In the genomic region with DNA sequence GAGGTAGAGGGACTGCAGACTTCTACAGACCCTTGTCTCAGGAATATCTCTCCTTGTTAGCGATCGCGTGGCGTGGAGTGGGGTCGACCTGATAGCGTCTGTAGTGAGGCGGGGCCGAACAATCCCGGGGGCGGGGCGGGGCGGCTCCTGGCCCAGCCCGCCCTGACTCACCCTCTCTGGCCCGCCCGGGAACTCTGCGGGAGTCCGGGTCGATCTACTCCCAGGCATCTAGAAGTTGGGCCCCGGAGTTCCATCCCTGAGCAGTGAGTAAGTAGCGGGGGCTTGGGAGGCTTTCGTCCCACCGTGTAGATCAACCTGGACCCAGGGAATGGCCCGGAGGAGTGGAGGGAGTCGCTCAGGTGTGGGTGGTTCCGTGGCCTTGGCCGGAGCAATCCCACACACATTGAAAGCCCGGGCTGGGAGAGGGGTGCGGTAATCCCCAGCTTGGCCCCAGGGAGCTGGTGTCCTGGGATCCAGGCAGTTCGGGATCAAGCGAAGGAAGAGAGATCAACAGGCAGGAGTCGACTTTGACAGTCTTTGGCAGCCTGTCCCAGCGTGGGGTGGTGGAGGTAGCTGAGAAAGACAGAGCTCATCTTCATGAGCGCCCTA, we compare ENCODE assay signal across 7 mouse cellular contexts. TPM values are rescaled to one million over a fixed set of nuclear protein-coding genes. Genes with fewer than 3 reads are reported as not detected.
DNase-seq lines count a peak whose midpoint lies in the region; ATAC-seq and TF ChIP-seq lines count a peak whose summit lies in the region.

A gene (plus strand): TSS at position 89 of the 609 bp plus-strand sequence.

- H3K4me1 ChIP-seq in ES-Bruce4 (ENCODE audit: control insufficient read depth, insufficient read depth, low read length), result no peaks in the 10 kb centered on the region
- H3K4me1 ChIP-seq in forebrain, embryonic 12.5 days, result peaks cover 6% of the 10 kb centered on the region; the same call in 1 of the 2 replicates
- H3K4me1 ChIP-seq in neural tube, embryonic 12.5 days, result peaks cover 6% of the 10 kb centered on the region

- no peak for TF ChIP-seq POLR2A in ES-Bruce4 (IDR thresholded peaks at IDR 0.05; ENCODE audit: insufficient read depth, low read length)

- intact Hi-C loops in left cerebral cortex, postnatal 4 days (cut with DNase I), result no loop called here

- TF ChIP-seq EP300 in ES-Bruce4 (IDR thresholded peaks at IDR 0.05; ENCODE audit: insufficient read depth, low read depth, low read length), result no peak

- H3K27me3 ChIP-seq in ES-Bruce4 (ENCODE audit: control insufficient read depth, insufficient read depth, low read length, poor library complexity, severe bottlenecking), result peaks cover 3% of the 10 kb centered on the region
- peaks cover 35% of the 10 kb centered on the region for H3K27me3 ChIP-seq in forebrain, embryonic 12.5 days
- H3K27me3 ChIP-seq in neural tube, embryonic 12.5 days (replicated peaks), result peaks cover 25% of the 10 kb centered on the region

- peak within 1 kb of the TSS; percentile 49 for H3K4me2 ChIP-seq in forebrain, embryonic 12.5 days
- peak within 1 kb of the TSS; percentile 51 for H3K4me2 ChIP-seq in neural tube, embryonic 12.5 days (replicated peaks)

- H3K9me3 ChIP-seq in ES-Bruce4 (replicated peaks; ENCODE audit: control insufficient read depth, insufficient read depth, low read length, poor library complexity, severe bottlenecking), result no peaks in the 10 kb centered on the region
- no peaks in the 10 kb centered on the region for H3K9me3 ChIP-seq in forebrain, embryonic 12.5 days
- no peaks in the 10 kb centered on the region for H3K9me3 ChIP-seq in neural tube, embryonic 12.5 days

- TF ChIP-seq CTCF in ES-Bruce4 (IDR thresholded peaks at IDR 0.05; ENCODE audit: low read depth, low read length), result no peak

- no peaks in the 10 kb centered on the region for H3K36me3 ChIP-seq in ES-Bruce4 (ENCODE audit: control insufficient read depth, insufficient read depth, low read length, poor library complexity, severe bottlenecking)
- H3K36me3 ChIP-seq in forebrain, embryonic 12.5 days (replicated peaks), result no peaks in the 10 kb centered on the region
- no peaks in the 10 kb centered on the region for H3K36me3 ChIP-seq in neural tube, embryonic 12.5 days

- WGBS in forebrain, embryonic 12.5 days, result 3% methylated on average over 33 of the region's 33 CpGs
- WGBS in neural tube, embryonic 12.5 days, result 6% methylated on average over 33 of the region's 33 CpGs

- 0 out of 2 replicates have a peak within 1 kb of the TSS, but pooled peaks have one; percentile 18 for H3K9ac ChIP-seq in ES-Bruce4 (ENCODE audit: low read depth, poor library complexity, severe bottlenecking)
- 0 out of 2 replicates have a peak within 1 kb of the TSS, but pooled peaks have one; percentile 8 for H3K9ac ChIP-seq in forebrain, embryonic 12.5 days
- H3K9ac ChIP-seq in neural tube, embryonic 12.5 days, result no peak within 1 kb of the TSS

- peak within 1 kb of the TSS; percentile 51 for H3K4me3 ChIP-seq in ES-Bruce4 (ENCODE audit: low read depth, low read length)
- H3K4me3 ChIP-seq in forebrain, embryonic 12.5 days (replicated peaks), result peak within 1 kb of the TSS; percentile 20; the same call in 1 of the 2 replicates
- 0 out of 2 replicates have a peak within 1 kb of the TSS, but pooled peaks have one; percentile 7 for H3K4me3 ChIP-seq in neural tube, embryonic 12.5 days

- ATAC-seq in forebrain, embryonic 12.5 days (ENCODE audit: low FRiP score), result no peak
- no peak for ATAC-seq in neural tube, embryonic 12.5 days (ENCODE audit: low FRiP score, low read depth)
- no peak for ATAC-seq in monocyte, adult 5-6 weeks (replicated peaks; ENCODE audit: insufficient number of reproducible peaks, low FRiP score, low TSS enrichment, poor library complexity, severe bottlenecking)

- DNase-seq in 3134 (ENCODE audit: extremely low read depth, insufficient read length, low spot score) (peak; percentile 83), liver (peak; percentile 47)
- DNase-seq in left cerebral cortex, postnatal 4 days, result no peak

- H3K27ac ChIP-seq in ES-Bruce4 (ENCODE audit: insufficient read depth, low read length), result no peak within 1 kb of the TSS
- H3K27ac ChIP-seq in forebrain, embryonic 12.5 days, result no peak within 1 kb of the TSS
- no peak within 1 kb of the TSS for H3K27ac ChIP-seq in neural tube, embryonic 12.5 days

RNA-seq across cellular contexts. Expression of the gene that starts here (rescaled TPM):
- polyA plus RNA-seq in ES-Bruce4 (2011; ENCODE audit: insufficient read depth, insufficient read length, low read depth, missing spikeins), result 1.0 and 1.4 TPM in 2 replicates
- 0.13 TPM in 2 replicates for polyA plus RNA-seq in forebrain, embryonic 12.5 days (2016; fragmentation: Nextera tagmentation; extraction: Ambion mirVana)
- polyA plus RNA-seq in neural tube, embryonic 12.5 days (2016; fragmentation: Nextera tagmentation; extraction: Ambion mirVana), result 0.05 and 0.08 TPM in 2 replicates
- total RNA-seq in left cerebral cortex, postnatal 4 days (2021), result not detected
- 0.11 to 0.19 TPM in 2 of 3 replicates, not detected in the other for total RNA-seq in monocyte, adult 5-6 weeks (2017)
